Mouse (Mus musculus): Measurements from ENCODE around the gene Ippk. TPM values are rescaled to one million over a fixed set of nuclear protein-coding genes. Genes with fewer than 3 reads are reported as not detected.

The Ippk gene
- 13.7 and 18.3 TPM in 2 replicates for polyA plus RNA-seq (2014; fragmentation: Nextera tagmentation; extraction: Ambion mirVana)

GRCm38 (mm10) chr13:49420754-49421605 lies at the start of gene Ippk:
Ippk (plus strand) TSS chr13:49421249.
- Histone ChIP-seq H3K9ac (ENCODE audit: low read length) (peak within 1 kb of the TSS; percentile 85), H3K4me1 (ENCODE audit: control insufficient read depth, insufficient read depth, low read length) (peaks cover 15% of the 10 kb centered on the region), H3K27me3 (ENCODE audit: control insufficient read depth, insufficient read depth, low read length) (no peaks in the 10 kb centered on the region), H3K36me3 (ENCODE audit: control insufficient read depth, insufficient read depth, low read length) (no peaks in the 10 kb centered on the region), H3K4me3 (ENCODE audit: low read depth, low read length) (peak within 1 kb of the TSS; percentile 84), H3K27ac (ENCODE audit: low read depth, low read length) (peak within 1 kb of the TSS; percentile 65), H3K9me3 (ENCODE audit: control insufficient read depth, low read length) (no peaks in the 10 kb centered on the region), H3K4me2 (peak within 1 kb of the TSS; percentile 97)
- peak; percentile 98 for ATAC-seq (ENCODE audit: low FRiP score)
- WGBS = under 1% methylated on average over 65 of the region's 69 CpGs
- DNase-seq (ENCODE audit: low spot score, missing footprints) = peak; percentile 98

- ATAC-seq (ENCODE audit: low FRiP score) = peak; percentile 51; the same call in 1 of the 2 replicates
- Histone ChIP-seq H3K27me3 (ENCODE audit: control insufficient read depth, insufficient read depth, low read length) (no peaks in the 10 kb centered on the region), H3K4me3 (ENCODE audit: low read depth, low read length) (no peak overlapping the region), H3K9ac (ENCODE audit: low read length) (no peak overlapping the region), H3K36me3 (ENCODE audit: control insufficient read depth, insufficient read depth, low read length) (peaks cover 7% of the 10 kb centered on the region; the same call in 1 of the 2 replicates), H3K27ac (ENCODE audit: low read depth, low read length) (no peak overlapping the region), H3K9me3 (ENCODE audit: control insufficient read depth, low read length) (no peaks in the 10 kb centered on the region), H3K4me1 (ENCODE audit: control insufficient read depth, insufficient read depth, low read length) (peaks cover 5% of the 10 kb centered on the region), H3K4me2 (no peak overlapping the region)
- no peak for DNase-seq (ENCODE audit: low spot score, missing footprints)
- 55% methylated on average over 3 of the region's 3 CpGs for WGBS
Measured at GRCm38 (mm10) chr13:49371428-49371899, 49.6 kb upstream of the Ippk start.

- no peaks in the 10 kb centered on the region for H3K27me3 ChIP-seq (ENCODE audit: control insufficient read depth, insufficient read depth, low read length)
- DNase-seq (ENCODE audit: low spot score, missing footprints) (no peak), ATAC-seq (ENCODE audit: low FRiP score) (no peak)
- H3K9me3 ChIP-seq (ENCODE audit: control insufficient read depth, low read length) = no peaks in the 10 kb centered on the region
- no peak overlapping the region for H3K9ac ChIP-seq (ENCODE audit: low read length)
- peaks cover 10% of the 10 kb centered on the region; the same call in 1 of the 2 replicates for H3K36me3 ChIP-seq (ENCODE audit: control insufficient read depth, insufficient read depth, low read length)
- no peak overlapping the region for H3K4me2 ChIP-seq
- WGBS = 92% methylated on average over 9 of the region's 9 CpGs
- no peak overlapping the region for H3K27ac ChIP-seq (ENCODE audit: low read depth, low read length)
- no peaks in the 10 kb centered on the region for H3K4me1 ChIP-seq (ENCODE audit: control insufficient read depth, insufficient read depth, low read length)
- no peak overlapping the region for H3K4me3 ChIP-seq (ENCODE audit: low read depth, low read length)
Measured at GRCm38 (mm10) chr13:49372370-49373060, 48.5 kb upstream of the Ippk start.

GRCm38 (mm10) chr13:49374304-49374703 lies 46.7 kb upstream of the Ippk start:
- Histone ChIP-seq H3K9me3 (ENCODE audit: control insufficient read depth, low read length) (no peaks in the 10 kb centered on the region), H3K27me3 (ENCODE audit: control insufficient read depth, insufficient read depth, low read length) (no peaks in the 10 kb centered on the region), H3K9ac (ENCODE audit: low read length) (no peak overlapping the region), H3K4me3 (ENCODE audit: low read depth, low read length) (no peak overlapping the region), H3K4me1 (ENCODE audit: control insufficient read depth, insufficient read depth, low read length) (no peaks in the 10 kb centered on the region), H3K4me2 (no peak overlapping the region), H3K27ac (ENCODE audit: low read depth, low read length) (no peak overlapping the region), H3K36me3 (ENCODE audit: control insufficient read depth, insufficient read depth, low read length) (peaks cover 24% of the 10 kb centered on the region; the same call in 1 of the 2 replicates)
- no peak for DNase-seq (ENCODE audit: low spot score, missing footprints)
- no peak for ATAC-seq (ENCODE audit: low FRiP score)
- 78% methylated on average over 6 of the region's 6 CpGs for WGBS

- Histone ChIP-seq H3K9me3 (ENCODE audit: control insufficient read depth, low read length) (no peaks in the 10 kb centered on the region), H3K4me3 (ENCODE audit: low read depth, low read length) (no peak overlapping the region), H3K9ac (ENCODE audit: low read length) (no peak overlapping the region), H3K36me3 (ENCODE audit: control insufficient read depth, insufficient read depth, low read length) (peaks cover 28% of the 10 kb centered on the region), H3K4me1 (ENCODE audit: control insufficient read depth, insufficient read depth, low read length) (no peaks in the 10 kb centered on the region), H3K27me3 (ENCODE audit: control insufficient read depth, insufficient read depth, low read length) (no peaks in the 10 kb centered on the region), H3K4me2 (no peak overlapping the region), H3K27ac (ENCODE audit: low read depth, low read length) (no peak overlapping the region)
- DNase-seq (ENCODE audit: low spot score, missing footprints) (no peak), ATAC-seq (ENCODE audit: low FRiP score) (no peak)
- WGBS = 88% methylated on average over 6 of the region's 6 CpGs
Measured at GRCm38 (mm10) chr13:49374730-49375129, 46.3 kb upstream of the Ippk start.

- no peak overlapping the region for H3K27ac ChIP-seq (ENCODE audit: low read depth, low read length)
- peaks cover 43% of the 10 kb centered on the region for H3K36me3 ChIP-seq (ENCODE audit: control insufficient read depth, insufficient read depth, low read length)
- DNase-seq (ENCODE audit: low spot score, missing footprints) (no peak), ATAC-seq (ENCODE audit: low FRiP score) (no peak)
- no peak overlapping the region for H3K4me3 ChIP-seq (ENCODE audit: low read depth, low read length)
- no peaks in the 10 kb centered on the region for H3K9me3 ChIP-seq (ENCODE audit: control insufficient read depth, low read length)
- H3K4me1 ChIP-seq (ENCODE audit: control insufficient read depth, insufficient read depth, low read length) = no peaks in the 10 kb centered on the region
- no peaks in the 10 kb centered on the region for H3K27me3 ChIP-seq (ENCODE audit: control insufficient read depth, insufficient read depth, low read length)
- 85% methylated on average over 6 of the region's 6 CpGs for WGBS
- H3K4me2 ChIP-seq = no peak overlapping the region
- H3K9ac ChIP-seq (ENCODE audit: low read length) = no peak overlapping the region
Measured at GRCm38 (mm10) chr13:49377608-49378007, 43.4 kb upstream of the Ippk start.

GRCm38 (mm10) chr13:49379301-49379700 lies 41.7 kb upstream of the Ippk start:
- H3K27me3 ChIP-seq (ENCODE audit: control insufficient read depth, insufficient read depth, low read length) = no peaks in the 10 kb centered on the region
- no peak for ATAC-seq (ENCODE audit: low FRiP score)
- 92% methylated on average over 20 of the region's 20 CpGs for WGBS
- no peak overlapping the region for H3K4me2 ChIP-seq
- H3K4me1 ChIP-seq (ENCODE audit: control insufficient read depth, insufficient read depth, low read length) = no peaks in the 10 kb centered on the region
- DNase-seq (ENCODE audit: low spot score, missing footprints) = no peak
- peaks cover 49% of the 10 kb centered on the region for H3K36me3 ChIP-seq (ENCODE audit: control insufficient read depth, insufficient read depth, low read length)
- H3K9ac ChIP-seq (ENCODE audit: low read length) = no peak overlapping the region
- H3K9me3 ChIP-seq (ENCODE audit: control insufficient read depth, low read length) = no peaks in the 10 kb centered on the region
- H3K4me3 ChIP-seq (ENCODE audit: low read depth, low read length) = no peak overlapping the region
- no peak overlapping the region for H3K27ac ChIP-seq (ENCODE audit: low read depth, low read length)

GRCm38 (mm10) chr13:49381230-49381629 lies 39.8 kb upstream of the Ippk start:
- DNase-seq (ENCODE audit: low spot score, missing footprints) (peak; percentile 97), ATAC-seq (ENCODE audit: low FRiP score) (peak; percentile 61; the same call in 1 of the 2 replicates)
- Histone ChIP-seq H3K9ac (ENCODE audit: low read length) (no peak overlapping the region), H3K4me2 (no peak overlapping the region), H3K27me3 (ENCODE audit: control insufficient read depth, insufficient read depth, low read length) (no peaks in the 10 kb centered on the region), H3K9me3 (ENCODE audit: control insufficient read depth, low read length) (no peaks in the 10 kb centered on the region), H3K36me3 (ENCODE audit: control insufficient read depth, insufficient read depth, low read length) (peaks cover 43% of the 10 kb centered on the region), H3K4me3 (ENCODE audit: low read depth, low read length) (no peak overlapping the region), H3K4me1 (ENCODE audit: control insufficient read depth, insufficient read depth, low read length) (no peaks in the 10 kb centered on the region), H3K27ac (ENCODE audit: low read depth, low read length) (no peak overlapping the region)
- 36% methylated on average over 3 of the region's 3 CpGs for WGBS

GRCm38 (mm10) chr13:49382997-49383396 lies 38.1 kb upstream of the Ippk start:
- no peak overlapping the region for H3K4me3 ChIP-seq (ENCODE audit: low read depth, low read length)
- peaks cover 39% of the 10 kb centered on the region for H3K36me3 ChIP-seq (ENCODE audit: control insufficient read depth, insufficient read depth, low read length)
- no peak overlapping the region for H3K4me2 ChIP-seq
- no peak overlapping the region for H3K27ac ChIP-seq (ENCODE audit: low read depth, low read length)
- DNase-seq (ENCODE audit: low spot score, missing footprints) (no peak), ATAC-seq (ENCODE audit: low FRiP score) (no peak)
- 94% methylated on average over 23 of the region's 23 CpGs for WGBS
- H3K4me1 ChIP-seq (ENCODE audit: control insufficient read depth, insufficient read depth, low read length) = no peaks in the 10 kb centered on the region
- no peaks in the 10 kb centered on the region for H3K9me3 ChIP-seq (ENCODE audit: control insufficient read depth, low read length)
- no peaks in the 10 kb centered on the region for H3K27me3 ChIP-seq (ENCODE audit: control insufficient read depth, insufficient read depth, low read length)
- no peak overlapping the region for H3K9ac ChIP-seq (ENCODE audit: low read length)
